Mouse (Mus musculus): ENCODE results near the gene Shmt2. TPM values are rescaled to one million over a fixed set of nuclear protein-coding genes. Genes with fewer than 3 reads are reported as not detected.

Shmt2 gene
- polyA plus RNA-seq, 1 experiment: 15.5 TPM

- H3K4me3 ChIP-seq (ENCODE audit: insufficient read depth, low read depth, low read length): no peak overlapping the region
- H3K27ac ChIP-seq (replicated peaks; ENCODE audit: low read depth, low read length): no peak overlapping the region
- H3K4me1 ChIP-seq (ENCODE audit: control insufficient read depth, insufficient read depth, insufficient read length, low read length): no peaks in the 10 kb centered on the region
These were observed 20.5 kb upstream of the Shmt2 start for GRCm38 (mm10) chr10:127542720-127543119.

DNA sequence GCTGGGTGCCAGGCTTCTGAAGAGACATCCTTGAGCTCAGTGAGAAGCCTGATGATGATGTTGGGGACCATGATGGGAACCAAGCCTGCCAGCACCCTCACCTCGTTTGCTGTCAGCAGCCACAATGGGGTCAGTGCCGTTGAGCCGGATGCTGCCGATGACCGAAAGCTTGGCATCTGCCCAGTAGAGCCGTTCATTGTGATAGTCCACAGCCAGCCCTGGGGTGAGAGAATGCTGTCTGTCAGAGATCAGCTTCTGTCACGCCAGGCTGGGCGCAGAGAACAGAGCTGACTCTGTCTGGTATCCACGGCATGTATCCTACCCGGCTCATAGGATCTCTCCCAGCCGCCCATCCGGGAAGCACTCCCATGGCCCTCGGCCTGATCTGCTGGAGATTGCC is 19.8 kb upstream of the Shmt2 start:
- no peak overlapping the region for H3K4me3 ChIP-seq (ENCODE audit: insufficient read depth, low read depth, low read length)
- H3K27ac ChIP-seq (replicated peaks; ENCODE audit: low read depth, low read length): no peak overlapping the region

DNA sequence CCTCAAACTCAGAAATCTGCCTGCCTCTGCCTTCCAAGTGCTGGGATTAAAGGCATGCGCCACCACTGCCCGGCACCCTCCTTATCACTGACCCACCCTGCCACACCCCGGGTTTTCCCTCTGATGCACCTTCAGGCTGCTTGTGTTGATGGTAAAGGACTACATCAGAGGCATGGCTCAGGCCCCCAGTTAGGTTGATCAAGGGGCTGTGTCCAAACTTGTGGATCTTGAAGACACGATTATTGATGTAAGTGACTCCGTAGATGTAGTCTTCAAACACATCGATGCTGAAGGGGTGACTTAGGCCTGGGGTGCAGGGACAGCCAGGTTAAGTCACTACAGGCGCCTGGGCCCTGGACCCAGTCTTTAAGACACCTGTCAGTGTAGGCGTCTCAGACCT is 19.3 kb upstream of the Shmt2 start:
- Histone ChIP-seq H3K27ac (replicated peaks; ENCODE audit: low read depth, low read length) (no peak overlapping the region), H3K4me1 (ENCODE audit: control insufficient read depth, insufficient read depth, insufficient read length, low read length) (no peaks in the 10 kb centered on the region), H3K4me3 (ENCODE audit: insufficient read depth, low read depth, low read length) (no peak overlapping the region)

More for the DNA sequence above, 19.8 kb upstream of the Shmt2 start:
- H3K4me1 ChIP-seq (ENCODE audit: control insufficient read depth, insufficient read depth, insufficient read length, low read length): no peaks in the 10 kb centered on the region

- peaks cover 4% of the 10 kb centered on the region; the same call in 1 of the 2 replicates for H3K4me1 ChIP-seq (ENCODE audit: control insufficient read depth, insufficient read depth, insufficient read length, low read length)
- no peak overlapping the region for H3K27ac ChIP-seq (replicated peaks; ENCODE audit: low read depth, low read length)
- no peak overlapping the region for H3K4me3 ChIP-seq (ENCODE audit: insufficient read depth, low read depth, low read length)
These were observed 15.8 kb upstream of the Shmt2 start for GRCm38 (mm10) chr10:127537854-127538583.

DNA sequence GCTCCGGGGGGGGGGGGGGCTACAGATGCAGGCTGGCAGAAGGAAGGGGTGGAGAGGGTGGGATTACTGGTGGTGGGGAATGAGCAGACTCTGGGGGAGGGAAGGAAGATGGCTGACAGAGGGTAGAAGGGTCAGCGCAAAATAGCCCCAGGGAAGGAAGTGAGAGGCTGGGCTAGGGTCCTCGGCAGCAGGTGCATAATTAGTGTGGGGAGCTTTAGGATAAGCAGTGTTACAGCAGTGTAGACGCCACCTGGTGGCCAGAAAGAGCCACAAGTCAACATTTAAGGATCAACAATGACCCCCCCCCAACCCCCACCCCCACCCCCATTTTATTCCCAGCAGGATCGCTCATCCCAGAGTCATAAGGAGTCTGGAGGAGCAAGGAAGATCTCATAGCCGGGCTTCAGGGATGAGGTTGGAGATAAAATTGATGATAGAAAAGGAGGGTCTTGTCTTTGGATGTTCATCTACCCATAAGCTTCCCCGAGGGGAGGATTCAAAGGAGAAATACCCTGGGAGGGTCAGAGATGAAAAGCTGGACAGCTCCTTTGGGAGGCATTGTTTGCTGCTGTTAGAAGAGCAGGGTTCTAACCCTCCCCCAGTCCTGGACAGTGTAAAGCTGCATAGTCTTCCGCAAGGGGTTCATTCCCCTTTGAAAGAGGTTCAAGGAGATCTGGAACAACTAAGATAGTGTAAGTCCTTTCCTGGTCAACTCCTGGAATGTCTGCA is 14.5 kb upstream of the Shmt2 start:
- Histone ChIP-seq H3K27ac (replicated peaks; ENCODE audit: low read depth, low read length) (no peak overlapping the region), H3K4me3 (ENCODE audit: insufficient read depth, low read depth, low read length) (no peak overlapping the region), H3K4me1 (ENCODE audit: control insufficient read depth, insufficient read depth, insufficient read length, low read length) (peaks cover 4% of the 10 kb centered on the region; the same call in 1 of the 2 replicates)

GRCm38 (mm10) chr10:127534929-127535384 is 12.7 kb upstream of the Shmt2 start:
- Histone ChIP-seq H3K4me3 (ENCODE audit: insufficient read depth, low read depth, low read length) (0 out of 2 replicates have a peak overlapping the region, but pooled peaks have one; percentile 21), H3K4me1 (ENCODE audit: control insufficient read depth, insufficient read depth, insufficient read length, low read length) (peaks cover 4% of the 10 kb centered on the region; the same call in 1 of the 2 replicates), H3K27ac (replicated peaks; ENCODE audit: low read depth, low read length) (no peak overlapping the region)

DNA sequence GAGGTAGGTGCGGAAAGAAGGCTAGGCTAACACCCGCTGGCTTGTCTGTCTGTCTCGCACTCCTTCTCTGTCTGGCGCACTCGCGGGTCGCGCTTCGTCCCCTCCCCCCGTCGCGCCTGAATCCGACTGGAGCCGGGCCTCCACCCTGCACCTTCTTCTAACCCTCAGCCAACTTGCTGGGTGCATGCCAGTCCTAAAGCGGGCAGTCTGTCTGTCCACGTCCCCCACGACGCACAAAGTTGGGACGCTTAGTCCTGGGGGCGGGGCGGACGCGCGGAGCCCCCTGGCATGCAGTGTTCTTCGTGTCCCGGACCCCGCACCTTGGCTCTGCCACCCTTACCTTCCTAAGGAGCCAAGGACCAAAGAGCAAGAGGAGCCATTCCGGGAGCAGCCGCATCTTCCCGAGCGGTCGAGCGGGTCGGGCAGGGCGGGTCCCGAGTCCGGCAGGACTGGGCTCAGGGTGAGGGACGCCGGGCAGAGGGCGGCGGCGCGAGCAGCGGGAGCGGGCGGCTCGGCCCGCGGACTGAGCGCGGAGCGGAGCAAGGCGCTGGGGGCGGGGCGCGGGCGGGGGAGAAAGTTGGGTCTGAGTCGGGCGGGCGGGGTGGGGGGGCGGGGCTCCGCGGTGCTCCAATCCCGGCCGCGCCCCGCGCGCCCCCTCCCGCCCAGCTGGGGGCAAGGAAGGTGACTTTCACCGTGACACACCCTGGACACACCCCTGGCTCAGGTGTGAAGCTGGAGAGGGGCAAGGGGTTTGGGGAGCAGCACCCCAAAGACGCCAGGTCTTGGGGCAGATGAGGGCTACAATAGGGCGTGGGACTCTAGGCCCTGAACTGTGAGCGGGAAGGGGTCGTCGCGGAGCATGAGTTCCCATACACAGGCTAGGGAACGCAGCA is 12.0 kb upstream of the Shmt2 start, which contains the start of gene Nxph4:
Gene Nxph4, minus strand, starts transcription at position 524 of the 893 bp plus-strand sequence.
- Histone ChIP-seq H3K27ac (replicated peaks; ENCODE audit: low read depth, low read length) (no peak within 1 kb of the TSS), H3K4me1 (ENCODE audit: control insufficient read depth, insufficient read depth, insufficient read length, low read length) (peaks cover 4% of the 10 kb centered on the region; the same call in 1 of the 2 replicates), H3K4me3 (ENCODE audit: insufficient read depth, low read depth, low read length) (peak within 1 kb of the TSS; percentile 51)

GRCm38 (mm10) chr10:127531548-127531947 is 9.3 kb upstream of the Shmt2 start:
- Histone ChIP-seq H3K4me3 (ENCODE audit: insufficient read depth, low read depth, low read length) (no peak overlapping the region), H3K27ac (replicated peaks; ENCODE audit: low read depth, low read length) (no peak overlapping the region)

DNA sequence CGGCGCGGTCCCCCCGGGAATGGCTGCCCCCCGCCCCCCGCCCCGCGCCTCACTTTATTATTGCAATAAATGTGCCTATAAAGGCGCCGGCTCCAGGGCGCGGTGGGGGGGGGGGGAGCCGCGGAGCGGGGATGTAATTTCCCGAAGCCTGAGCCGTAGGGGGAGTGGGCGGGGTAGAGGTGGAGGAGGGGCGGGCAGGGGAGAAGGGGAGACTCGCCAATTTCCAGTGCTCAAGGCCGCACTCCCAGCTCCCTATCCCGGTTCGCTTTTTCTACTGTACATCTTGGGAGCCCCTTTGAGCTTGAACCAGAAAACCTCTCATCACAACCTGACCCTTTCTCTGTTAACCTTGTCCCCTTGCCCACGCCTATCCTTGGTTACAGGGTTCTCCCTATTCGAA is 8.7 kb upstream of the Shmt2 start:
- peaks cover 4% of the 10 kb centered on the region; the same call in 1 of the 2 replicates for H3K4me1 ChIP-seq (ENCODE audit: control insufficient read depth, insufficient read depth, insufficient read length, low read length)
- H3K4me3 ChIP-seq (ENCODE audit: insufficient read depth, low read depth, low read length): no peak overlapping the region
- no peak overlapping the region for H3K27ac ChIP-seq (replicated peaks; ENCODE audit: low read depth, low read length)

More at GRCm38 (mm10) chr10:127531548-127531947, 9.3 kb upstream of the Shmt2 start:
- H3K4me1 ChIP-seq (ENCODE audit: control insufficient read depth, insufficient read depth, insufficient read length, low read length): peaks cover 4% of the 10 kb centered on the region; the same call in 1 of the 2 replicates

DNA sequence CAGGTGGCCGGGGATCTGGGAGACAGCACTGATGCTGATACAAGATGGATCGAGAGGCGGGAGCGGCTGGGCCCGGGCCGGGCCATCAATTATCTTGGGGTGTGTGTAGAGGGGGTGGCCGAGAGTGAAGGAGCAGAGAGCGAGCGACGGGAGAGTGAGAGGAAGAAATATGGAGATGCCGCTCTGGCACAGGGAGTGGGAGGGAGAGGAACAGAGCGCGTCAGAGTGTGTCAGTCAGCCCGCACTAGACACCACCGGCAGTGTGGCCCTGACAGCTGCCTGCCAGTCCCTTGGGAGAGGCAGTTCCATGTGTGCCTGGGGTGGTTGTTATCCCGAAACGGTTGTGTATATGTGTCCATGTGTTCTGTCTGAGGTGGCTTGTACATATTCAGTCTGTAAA is 5.2 kb upstream of the Shmt2 start:
- no peaks in the 10 kb centered on the region for H3K4me1 ChIP-seq (ENCODE audit: control insufficient read depth, insufficient read depth, insufficient read length, low read length)
- no peak overlapping the region for H3K27ac ChIP-seq (replicated peaks; ENCODE audit: low read depth, low read length)
- no peak overlapping the region for H3K4me3 ChIP-seq (ENCODE audit: insufficient read depth, low read depth, low read length)

DNA sequence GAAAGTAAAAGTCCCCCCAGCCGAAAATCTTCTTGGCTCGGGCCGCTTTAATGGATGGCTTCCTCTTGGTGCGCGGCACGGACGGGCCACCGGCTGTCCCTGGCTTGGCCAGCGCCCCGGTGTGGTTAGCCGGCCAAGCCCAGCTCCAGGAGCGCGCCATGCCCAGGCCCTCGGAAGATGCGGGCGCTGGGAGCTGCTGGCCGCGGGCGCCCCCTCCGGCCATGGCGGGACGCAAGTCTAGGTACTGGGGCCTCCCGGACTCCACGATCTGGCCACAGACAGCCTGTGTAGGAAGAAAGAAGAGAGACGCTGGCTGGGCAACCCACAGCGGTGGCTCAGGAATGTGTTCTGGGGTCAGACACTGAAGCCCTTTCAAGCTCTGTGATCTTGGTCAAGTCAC is 4.4 kb upstream of the Shmt2 start:
- peak overlapping the region; percentile 35 for H3K4me3 ChIP-seq (ENCODE audit: insufficient read depth, low read depth, low read length)
- H3K4me1 ChIP-seq (ENCODE audit: control insufficient read depth, insufficient read depth, insufficient read length, low read length): no peaks in the 10 kb centered on the region
- no peak overlapping the region for H3K27ac ChIP-seq (replicated peaks; ENCODE audit: low read depth, low read length)

DNA sequence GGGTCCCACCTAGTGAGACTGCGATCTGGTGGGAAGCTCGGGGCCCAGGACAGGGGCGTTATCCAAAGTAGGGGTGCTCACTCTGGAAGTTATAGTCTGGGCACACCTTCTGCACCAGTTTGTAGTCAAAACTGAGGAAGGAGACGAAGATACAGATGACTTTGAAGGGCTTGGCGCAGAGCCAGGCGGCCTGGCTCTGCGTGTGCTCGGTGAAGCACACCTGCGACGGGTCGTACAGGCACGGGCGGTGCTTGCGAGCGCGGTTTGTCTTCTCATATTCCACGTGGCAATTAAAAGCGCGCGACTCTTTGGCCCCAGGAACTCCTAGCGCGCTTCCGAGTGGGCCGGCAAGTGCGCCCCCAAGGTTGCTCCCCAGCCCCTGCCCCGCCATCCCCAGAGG is 3.8 kb upstream of the Shmt2 start:
- Histone ChIP-seq H3K4me1 (ENCODE audit: control insufficient read depth, insufficient read depth, insufficient read length, low read length) (no peaks in the 10 kb centered on the region), H3K27ac (replicated peaks; ENCODE audit: low read depth, low read length) (no peak overlapping the region), H3K4me3 (ENCODE audit: insufficient read depth, low read depth, low read length) (no peak overlapping the region)

DNA sequence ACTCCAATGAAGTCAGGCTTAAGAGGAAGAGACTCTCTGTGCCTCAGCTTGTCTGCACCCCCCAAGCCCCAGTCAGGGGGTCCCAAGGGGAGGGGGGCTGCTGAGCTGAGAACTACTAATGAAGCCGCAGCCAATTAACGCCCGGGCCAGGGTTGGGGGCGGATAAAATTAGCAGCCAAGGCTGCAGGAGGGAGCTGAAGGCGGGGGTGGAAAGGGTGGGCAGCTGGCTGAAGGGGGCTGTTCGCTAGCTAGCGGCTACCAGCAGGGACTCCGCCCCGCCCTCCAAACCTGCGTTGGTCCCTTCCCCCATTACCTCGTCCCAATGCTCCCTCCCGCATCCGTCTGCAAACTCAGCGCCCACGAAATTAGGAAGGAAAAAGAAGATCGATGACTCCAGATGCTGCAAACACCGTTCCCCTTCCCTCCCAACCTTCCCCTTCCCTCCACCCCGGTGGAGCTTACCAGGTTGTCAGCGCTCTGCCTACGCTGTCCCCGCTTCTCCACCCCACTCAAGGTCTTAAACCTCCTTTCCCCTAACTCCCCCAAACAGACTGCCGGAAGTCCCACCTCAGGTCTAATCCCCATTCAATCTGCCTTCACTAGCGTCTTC is 2.5 kb upstream of the Shmt2 start:
- Histone ChIP-seq H3K27ac (replicated peaks; ENCODE audit: low read depth, low read length) (no peak overlapping the region), H3K4me1 (ENCODE audit: control insufficient read depth, insufficient read depth, insufficient read length, low read length) (no peaks in the 10 kb centered on the region), H3K4me3 (ENCODE audit: insufficient read depth, low read depth, low read length) (no peak overlapping the region)

DNA sequence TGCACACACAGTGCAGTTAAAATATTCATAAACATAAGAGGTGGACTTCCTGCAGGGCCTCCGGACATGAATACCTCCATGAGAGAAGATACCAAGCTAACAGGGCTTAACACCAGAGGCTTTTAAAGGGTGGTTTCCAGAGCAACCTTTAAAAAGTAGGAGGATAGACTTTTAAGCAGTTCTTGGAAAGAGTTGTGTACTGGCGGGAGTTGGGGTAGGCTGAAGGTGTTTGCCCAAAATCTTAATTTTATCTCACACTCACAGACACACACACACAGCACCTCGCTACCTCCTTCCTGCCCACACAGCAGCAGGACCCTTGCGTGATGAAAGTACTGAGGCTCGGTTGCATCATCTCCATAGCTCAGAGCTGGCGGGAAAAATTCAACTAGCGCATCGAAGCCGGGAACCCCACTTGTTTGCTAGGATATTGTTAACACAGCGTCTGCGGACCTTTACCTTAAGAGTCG is 598 bp downstream of the Shmt2 start:
- Histone ChIP-seq H3K27ac (replicated peaks; ENCODE audit: low read depth, low read length) (no peak overlapping the region), H3K4me1 (ENCODE audit: control insufficient read depth, insufficient read depth, insufficient read length, low read length) (no peaks in the 10 kb centered on the region), H3K4me3 (ENCODE audit: insufficient read depth, low read depth, low read length) (peak overlapping the region; percentile 63)
